Mouse (Mus musculus): Measurements from ENCODE around the gene Myocos.
A peak's percentile ranks its signal among the peaks of the same experiment; 100 is the strongest.
"Not testable (repeated sequence)": the region's sequence is repeated elsewhere in the genome, so short reads cannot be mapped to it uniquely, and the experiment has no call there.

The Myocos gene

DNA sequence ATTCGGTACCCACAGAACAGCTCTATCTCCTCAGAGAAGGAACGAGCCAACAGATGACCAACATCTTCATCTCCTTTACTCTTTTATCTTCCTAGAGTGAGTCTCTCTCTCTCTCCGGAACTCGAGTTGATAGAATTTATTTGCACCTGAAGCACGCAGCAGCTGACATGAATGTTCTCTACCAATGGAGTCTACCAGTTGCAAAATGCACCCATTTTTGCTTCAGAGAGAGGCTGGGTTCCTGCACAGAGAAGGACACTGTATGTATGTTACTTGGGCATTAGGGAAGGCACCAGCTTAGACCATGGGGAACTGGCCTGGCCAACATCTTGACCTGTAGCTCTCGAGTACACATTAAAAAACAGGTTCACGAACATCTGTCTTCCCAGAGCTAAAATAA, at the start of gene Myocos:
Myocos (minus strand) TSS at position 101 of the 400 bp plus-strand sequence.
- DNase-seq (ENCODE audit: low spot score in 2 of 2), result no peak

- DNase-seq (ENCODE audit: low spot score in 2 of 2), result no peak
Measured at GRCm38 (mm10) chr1:162700389-162701066, 42.5 kb upstream of the Myocos start.

DNA sequence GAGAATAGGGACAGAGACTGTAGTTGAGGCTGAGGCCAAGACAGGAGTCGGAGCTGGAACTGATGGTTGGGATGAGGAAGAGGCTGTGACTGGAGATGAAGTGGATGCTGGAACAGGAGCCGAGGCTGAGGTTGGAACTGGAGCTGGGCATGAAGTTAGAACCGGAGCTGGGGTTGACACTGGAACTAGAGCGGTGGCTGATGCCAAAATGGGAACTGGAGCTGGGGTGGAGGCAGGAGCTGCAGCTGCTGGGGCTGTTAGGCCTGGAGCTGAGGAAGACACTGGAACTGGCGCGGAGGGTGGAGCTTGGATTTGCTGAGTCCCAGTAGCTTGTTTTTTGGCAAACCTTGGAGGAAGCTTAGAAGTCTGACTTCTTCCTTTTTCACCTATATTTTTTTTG, 39.8 kb upstream of the Myocos start:
- no peak for DNase-seq (ENCODE audit: low spot score in 2 of 2)

GRCm38 (mm10) chr1:162693721-162694120, 35.7 kb upstream of the Myocos start:
- no peak for DNase-seq (ENCODE audit: low spot score in 2 of 2)

DNA sequence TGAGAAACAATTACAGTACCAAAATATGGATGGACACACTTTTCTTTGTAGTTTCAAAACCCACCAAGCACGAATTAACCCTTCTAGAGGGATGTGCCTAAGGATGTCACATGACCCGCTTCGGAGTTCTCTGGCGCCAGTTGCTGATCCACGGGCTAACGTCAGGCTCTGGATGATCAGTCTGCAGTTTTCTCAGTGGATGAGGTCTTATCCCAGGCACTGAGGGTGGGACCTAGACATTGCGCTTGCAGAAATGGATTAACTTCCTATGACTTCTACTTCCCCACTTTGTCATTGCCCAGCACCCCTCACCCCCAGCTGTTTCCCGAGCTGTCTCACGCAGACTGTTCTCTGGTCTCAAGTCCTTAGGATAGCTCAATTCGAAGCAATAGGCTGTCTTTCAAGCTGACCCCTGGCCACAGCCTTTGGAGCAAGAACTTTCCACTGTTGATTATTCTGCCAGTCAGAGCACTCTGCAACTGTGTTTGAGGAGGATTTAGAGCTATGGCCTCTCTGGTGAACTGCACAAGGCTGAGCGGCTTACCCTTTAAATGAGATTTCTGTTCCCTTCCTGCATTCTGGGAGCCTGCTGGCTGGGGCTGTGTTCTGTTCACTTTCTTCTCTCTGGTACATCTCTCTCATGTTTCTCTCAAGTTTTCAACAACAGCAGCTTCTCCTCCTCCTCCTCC, 7.6 kb upstream of the Myocos start:
- peak in 1 of 2 experiments; percentile 52 for DNase-seq (ENCODE audit: low spot score in 2 of 2)

DNA sequence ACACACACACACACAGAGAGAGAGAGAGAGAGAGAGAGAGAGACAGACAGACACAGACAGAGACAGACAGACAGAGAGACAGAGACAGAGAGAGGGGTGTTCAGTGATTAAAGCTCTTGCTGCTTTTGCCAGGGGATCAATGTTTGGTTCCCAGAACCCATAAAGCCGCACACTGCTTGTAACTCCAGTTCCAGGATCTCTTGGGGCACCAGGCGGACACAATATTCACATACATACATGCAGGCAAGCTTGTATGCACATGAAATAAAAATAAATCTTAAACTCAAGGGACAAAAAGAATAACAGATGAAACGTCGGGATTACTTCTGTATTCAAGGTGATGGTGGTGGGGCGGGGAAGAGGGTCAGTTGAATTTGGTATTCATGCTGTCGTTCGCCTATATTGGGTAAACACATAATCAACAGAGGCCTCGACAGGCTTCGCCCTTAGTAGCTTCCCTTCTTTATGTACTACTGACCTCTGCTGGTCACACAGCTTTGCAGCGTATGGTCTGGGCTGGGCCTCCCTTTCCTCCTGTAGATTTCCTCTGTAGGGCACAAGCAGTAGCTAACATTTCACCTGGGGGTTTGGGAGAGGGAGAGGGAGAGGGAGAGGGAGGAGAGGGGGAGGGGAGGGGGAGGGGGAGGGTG, 6.9 kb upstream of the Myocos start:
- DNase-seq (ENCODE audit: low spot score in 2 of 2), result peak; percentile 61 to 67

DNA sequence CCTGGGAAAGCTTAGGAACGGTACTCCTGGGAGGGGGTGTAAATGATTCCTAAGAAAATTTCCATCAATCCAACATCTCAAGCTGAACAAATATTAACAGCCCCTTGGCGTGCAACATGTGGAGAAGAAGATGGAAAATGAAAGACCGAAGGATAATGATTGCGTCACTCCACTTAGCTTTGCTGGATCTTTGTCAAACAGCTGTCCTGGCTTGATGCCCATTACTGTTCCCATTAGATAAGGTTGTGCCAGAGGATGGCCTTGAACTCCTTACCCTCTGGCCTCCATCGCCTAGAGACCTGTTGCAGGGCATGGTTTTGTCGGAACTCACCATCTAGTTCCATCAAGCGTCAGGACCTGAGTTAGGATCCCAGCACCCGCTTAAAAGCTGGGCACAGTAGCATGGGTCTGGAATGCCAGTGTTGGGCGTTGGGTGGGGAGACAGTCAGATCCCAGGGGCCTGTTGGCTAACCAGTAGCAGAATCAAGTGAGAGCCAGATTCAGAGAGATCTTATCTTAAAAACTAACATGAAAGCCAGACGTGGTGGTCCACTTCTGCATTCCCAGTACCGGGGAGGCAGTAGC, 2.3 kb upstream of the Myocos start:
- peak in 1 of 2 experiments; percentile 23 for DNase-seq (ENCODE audit: low spot score in 2 of 2)

DNA sequence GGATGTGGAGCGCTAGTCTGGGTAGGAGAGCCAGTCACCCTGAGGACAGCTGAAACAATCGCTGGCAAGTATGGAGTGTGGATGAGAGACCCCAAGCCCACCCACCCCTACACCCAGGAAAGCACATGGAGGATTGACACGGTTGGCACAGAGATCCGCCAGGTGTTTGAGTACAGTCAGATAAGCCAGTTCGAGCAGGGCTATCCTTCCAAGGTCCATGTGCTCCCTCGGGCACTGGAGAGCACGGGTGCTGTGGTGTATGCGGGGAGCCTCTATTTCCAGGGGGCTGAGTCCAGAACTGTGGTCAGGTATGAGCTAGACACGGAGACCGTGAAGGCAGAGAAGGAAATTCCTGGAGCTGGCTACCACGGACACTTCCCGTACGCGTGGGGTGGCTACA, 9.6 kb downstream of the Myocos start:
- no peak for DNase-seq (ENCODE audit: low spot score in 2 of 2)

DNA sequence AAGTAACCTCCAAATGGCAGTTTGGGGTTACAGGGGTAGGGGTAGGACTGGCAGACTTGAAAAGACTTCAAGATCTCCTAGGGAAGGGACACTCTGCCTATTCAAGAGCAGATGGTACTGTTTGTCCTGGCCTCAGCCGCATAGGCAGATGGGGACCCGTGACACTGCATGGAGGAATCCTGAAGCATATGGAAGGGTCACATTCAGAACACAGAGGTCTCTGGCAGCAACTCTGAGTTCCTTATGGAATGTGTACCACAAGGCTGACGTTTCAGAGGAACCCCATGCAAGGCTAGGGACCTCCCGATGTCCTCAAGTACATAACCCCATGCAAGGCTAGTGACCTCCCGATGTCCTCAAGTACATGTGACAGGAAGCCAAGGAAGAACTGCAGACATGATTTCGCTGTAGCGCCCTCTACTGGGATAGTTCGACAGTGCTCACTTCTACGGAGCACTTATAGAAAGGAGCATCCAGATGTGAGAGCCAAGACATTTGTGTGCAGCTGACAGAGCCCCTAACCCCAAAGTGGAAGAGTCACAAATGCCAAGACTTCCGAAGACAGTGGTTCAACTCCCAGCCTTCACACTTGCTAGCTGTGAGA, 11.8 kb downstream of the Myocos start:
- DNase-seq (ENCODE audit: low spot score in 2 of 2), result no peak

DNA sequence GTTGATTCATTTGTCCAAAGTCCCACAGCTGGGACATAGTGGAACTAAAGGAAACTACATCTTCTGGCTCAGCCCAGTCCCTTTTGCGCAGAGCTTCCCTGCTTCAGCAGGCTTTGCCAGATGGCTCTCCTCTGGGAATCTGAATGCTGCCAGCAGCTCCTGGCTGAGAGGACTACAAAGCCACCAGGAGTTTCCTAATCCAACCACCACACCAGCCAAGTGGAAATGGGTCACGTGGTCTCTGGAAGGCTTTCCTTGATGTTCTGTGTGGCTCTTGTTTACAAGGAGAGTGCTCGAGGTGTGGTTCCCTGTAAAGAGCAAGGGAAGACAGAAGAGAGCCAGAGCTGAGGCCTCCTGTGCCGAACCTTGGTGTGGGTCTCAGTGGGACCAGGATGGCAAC, 14.3 kb downstream of the Myocos start:
- no peak for DNase-seq (ENCODE audit: low spot score in 2 of 2)

DNA sequence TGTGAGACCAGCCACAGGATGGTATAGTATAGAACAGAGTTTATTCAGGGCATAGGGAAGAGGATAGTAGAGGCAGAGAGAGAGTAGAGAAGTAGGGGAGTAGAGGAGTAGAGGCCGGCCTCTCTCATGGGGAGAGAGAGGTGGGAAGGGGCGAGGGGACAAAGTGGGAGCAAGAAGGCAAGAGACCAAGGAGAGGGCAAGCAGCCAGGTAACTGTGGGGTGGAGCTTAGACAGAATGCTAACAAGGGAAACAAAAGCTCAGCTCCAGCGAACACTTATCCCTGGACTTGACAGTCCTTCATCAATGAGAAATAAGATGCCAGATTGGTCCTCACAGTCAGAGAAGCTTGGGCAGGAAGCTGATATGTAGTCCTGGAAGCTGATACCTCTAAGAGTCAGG, 15.4 kb downstream of the Myocos start:
- no peak for DNase-seq (ENCODE audit: low spot score in 2 of 2)

- DNase-seq (ENCODE audit: low spot score in 2 of 2), result no peak
Measured at GRCm38 (mm10) chr1:162639861-162640260, 18.2 kb downstream of the Myocos start.

DNA sequence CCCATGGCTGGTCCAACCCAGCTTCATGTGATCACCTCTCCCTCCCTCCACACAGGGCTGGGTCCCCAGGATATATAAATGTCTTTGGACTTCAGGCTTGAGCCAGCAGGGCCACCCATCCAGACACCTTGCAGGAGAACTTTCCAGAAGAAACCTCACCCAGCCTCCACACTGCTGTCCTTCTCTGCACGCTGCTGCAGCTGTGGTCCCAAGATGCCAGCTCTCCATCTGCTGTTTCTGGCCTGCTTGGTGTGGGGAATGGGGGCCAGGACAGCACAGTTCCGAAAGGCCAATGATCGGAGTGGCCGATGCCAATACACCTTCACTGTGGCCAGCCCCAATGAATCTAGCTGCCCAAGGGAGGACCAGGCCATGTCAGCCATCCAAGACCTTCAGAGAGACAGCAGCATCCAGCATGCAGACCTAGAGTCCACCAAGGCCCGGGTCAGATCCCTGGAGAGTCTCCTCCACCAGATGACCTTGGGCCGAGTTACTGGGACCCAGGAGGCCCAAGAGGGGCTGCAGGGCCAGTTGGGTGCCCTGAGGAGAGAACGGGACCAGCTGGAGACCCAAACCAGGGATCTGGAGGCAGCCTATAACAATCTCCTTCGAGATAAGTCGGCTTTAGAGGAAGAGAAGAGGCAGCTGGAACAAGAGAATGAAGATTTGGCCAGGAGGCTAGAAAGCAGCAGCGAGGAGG, 18.8 kb downstream of the Myocos start, which contains the start of gene Myoc:
Myoc (plus strand) TSS at position 105 of the 700 bp plus-strand sequence.
- DNase-seq (ENCODE audit: low spot score in 2 of 2), result no peak

GRCm38 (mm10) chr1:162638535-162638934, 19.5 kb downstream of the Myocos start:
- DNase-seq (ENCODE audit: low spot score in 2 of 2), result no peak

DNA sequence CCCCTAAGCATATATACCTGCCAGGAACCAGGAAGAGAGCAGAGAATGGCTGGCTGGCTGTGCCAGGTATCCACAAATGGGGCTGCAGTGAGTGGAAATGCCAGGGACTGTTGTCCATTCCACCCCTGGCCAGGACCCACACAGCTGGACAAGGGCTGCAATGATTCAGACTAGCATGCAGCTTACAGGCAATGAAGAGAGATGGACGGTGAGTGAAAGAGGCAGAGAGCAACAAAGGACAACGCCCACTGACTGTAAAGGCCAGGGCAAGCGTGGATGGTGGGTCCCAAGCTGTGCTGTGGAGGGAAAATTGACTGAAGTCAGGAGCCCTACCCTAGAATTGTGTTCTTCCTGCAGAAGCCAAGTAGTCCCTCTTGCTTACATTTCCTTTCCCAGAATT, 21.5 kb downstream of the Myocos start:
- no peak for DNase-seq (ENCODE audit: low spot score in 2 of 2)

DNA sequence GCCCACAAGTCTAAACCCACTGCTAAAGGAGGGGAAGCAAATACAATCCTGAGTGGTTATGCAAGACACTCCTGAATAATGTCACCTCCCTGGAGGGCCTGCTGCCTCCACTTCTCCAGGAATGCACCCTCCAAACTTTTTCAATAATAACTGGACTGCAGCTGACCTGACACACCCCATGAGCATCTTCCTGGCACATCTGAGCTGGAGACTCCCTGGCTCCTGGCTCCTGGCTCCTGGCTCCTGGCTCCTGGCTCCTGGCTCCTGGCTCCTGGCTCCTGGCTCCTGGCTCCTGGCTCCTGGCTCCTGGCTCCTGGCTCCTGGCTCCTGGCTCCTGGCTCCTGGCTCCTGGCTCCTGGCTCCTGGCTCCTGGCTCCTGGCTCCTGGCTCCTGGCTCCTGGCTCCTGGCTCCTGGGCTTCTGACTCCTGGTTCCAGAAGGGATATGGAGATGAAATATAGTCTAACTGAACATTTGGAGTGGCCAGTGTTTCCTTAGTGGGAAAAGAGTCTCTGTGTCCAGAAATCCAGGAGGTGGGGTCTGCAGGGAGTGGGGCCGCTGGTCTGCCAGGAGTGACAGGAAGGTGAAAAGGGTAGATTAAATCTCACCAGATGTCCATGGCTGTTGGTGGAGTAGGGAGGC, 22.6 kb downstream of the Myocos start:
- DNase-seq (ENCODE audit: low spot score in 2 of 2), result not testable (repeated sequence)

GRCm38 (mm10) chr1:162628326-162628725, 29.7 kb downstream of the Myocos start:
- not testable (repeated sequence) for DNase-seq (ENCODE audit: low spot score in 2 of 2)

GRCm38 (mm10) chr1:162627821-162628220, 30.2 kb downstream of the Myocos start:
- DNase-seq (ENCODE audit: low spot score in 2 of 2), result not testable (repeated sequence)

- DNase-seq (ENCODE audit: low spot score in 2 of 2), result peak in 1 of 2 experiments; percentile 34
Measured at GRCm38 (mm10) chr1:162625229-162625628, 32.8 kb downstream of the Myocos start.

DNA sequence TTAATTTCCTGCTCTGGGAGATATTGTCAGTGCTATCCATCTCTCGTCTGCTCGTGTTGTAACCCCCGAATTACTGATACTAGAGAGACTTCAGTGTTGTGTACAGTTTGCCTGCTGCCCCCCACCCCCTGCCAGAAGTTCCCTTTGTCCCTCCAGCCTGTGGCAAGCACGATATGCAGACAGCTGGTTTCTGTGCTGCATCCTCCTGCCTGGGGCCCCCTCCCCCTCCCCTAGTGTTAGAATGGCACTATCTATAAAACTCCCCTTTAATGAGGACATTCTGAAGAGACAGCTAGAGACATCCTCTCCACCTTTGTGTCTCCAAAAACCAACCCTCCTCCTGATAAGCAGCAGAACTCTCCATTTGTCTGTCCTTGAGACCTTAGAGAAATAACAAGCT, 34.1 kb downstream of the Myocos start:
- no peak for DNase-seq (ENCODE audit: low spot score in 2 of 2)

- no peak for DNase-seq (ENCODE audit: low spot score in 2 of 2)
Measured at GRCm38 (mm10) chr1:162620487-162620886, 37.5 kb downstream of the Myocos start.
